Mouse (Mus musculus) embryonic facial prominence, embryonic 12.5 days (tissue): ENCODE measurements at regions not wholly inside any gene's neighbourhood (a gene's known extent, or its start where the extent isn't known, plus 50 kb on each side); places are given as distances from the start of the nearest gene placed in this dataset.

ENCODE experiments used
- ATAC-seq: fragments of 200-750 bp; cut with Nextera tagmentation; 2 replicates; pipeline ENCODE4 v1.8.0; 2017; ENCODE audit not compliant: insufficient number of reproducible peaks, insufficient read depth, low FRiP score, low TSS enrichment
- H3K27ac ChIP-seq: fragments of 300-500 bp; sonication (generic); 2 replicates; pipeline ENCODE4 v1.5.1; 2016; ENCODE audit warnings: mild to moderate bottlenecking
- H3K27me3 ChIP-seq: fragments of 300-500 bp; sonication (generic); 2 replicates; pipeline ENCODE4 v1.6.1; 2016; ENCODE audit warnings: mild to moderate bottlenecking, moderate library complexity
- H3K36me3 ChIP-seq: fragments of 300-500 bp; sonication (generic); 2 replicates; pipeline ENCODE4 v1.6.1; 2016; ENCODE audit warnings: mild to moderate bottlenecking
- H3K4me1 ChIP-seq: fragments of 300-500 bp; sonication (generic); 2 replicates; pipeline ENCODE4 v1.6.1; 2016
- H3K4me2 ChIP-seq: fragments of 300-500 bp; sonication (generic); replicated peaks from 2 replicates; pipeline ENCODE4 v1.6.1; 2016; ENCODE audit warnings: mild to moderate bottlenecking, moderate library complexity
- H3K4me3 ChIP-seq: fragments of 300-500 bp; sonication (generic); 2 replicates; pipeline ENCODE4 v1.5.1; 2016; ENCODE audit warnings: mild to moderate bottlenecking
- H3K9ac ChIP-seq: fragments of 300-500 bp; sonication (generic); 2 replicates; pipeline ENCODE4 v1.6.1; 2016; ENCODE audit warnings: mild to moderate bottlenecking, moderate library complexity
- H3K9me3 ChIP-seq: fragments of 300-500 bp; sonication (generic); 2 replicates; pipeline ENCODE4 v1.6.1; 2016; ENCODE audit warnings: mild to moderate bottlenecking, moderate library complexity
- WGBS: fragments of 180-500 bp; shearing (Covaris S2); methylation state at CpG from one replicate; pipeline ENCODE4 v1.1.7; 2016; 5-methylcytosine and 5-hydroxymethylcytosine counted together

DNA sequence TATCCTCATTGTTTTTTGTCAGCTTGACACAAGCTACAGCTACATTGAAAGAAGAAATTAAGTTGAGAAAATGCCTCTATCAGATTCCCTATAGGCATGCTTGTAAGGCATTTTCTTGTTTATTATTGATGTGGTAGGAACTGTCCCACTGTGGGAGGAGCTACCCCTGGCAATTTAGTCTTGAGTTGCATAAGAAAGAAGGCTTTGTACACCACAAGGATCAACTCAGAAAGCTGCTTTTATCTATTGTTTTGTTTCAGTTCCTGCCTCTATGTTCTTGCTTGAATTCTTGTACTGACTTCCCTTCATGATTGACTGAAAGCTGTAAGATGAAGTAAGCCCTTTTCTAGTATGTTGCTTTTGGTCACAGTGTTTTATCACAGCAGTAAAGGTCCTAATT lies 271.8 kb upstream of the Fat3 start:
- H3K4me3 ChIP-seq = no peak overlapping the region
- H3K27me3 ChIP-seq = no peaks in the 10 kb centered on the region
- no peaks in the 10 kb centered on the region for H3K4me1 ChIP-seq
- H3K9ac ChIP-seq = no peak overlapping the region
- no peak overlapping the region for H3K27ac ChIP-seq
- H3K36me3 ChIP-seq = no peaks in the 10 kb centered on the region
- no peak overlapping the region for H3K4me2 ChIP-seq
- ATAC-seq = no peak
- no peaks in the 10 kb centered on the region for H3K9me3 ChIP-seq

DNA sequence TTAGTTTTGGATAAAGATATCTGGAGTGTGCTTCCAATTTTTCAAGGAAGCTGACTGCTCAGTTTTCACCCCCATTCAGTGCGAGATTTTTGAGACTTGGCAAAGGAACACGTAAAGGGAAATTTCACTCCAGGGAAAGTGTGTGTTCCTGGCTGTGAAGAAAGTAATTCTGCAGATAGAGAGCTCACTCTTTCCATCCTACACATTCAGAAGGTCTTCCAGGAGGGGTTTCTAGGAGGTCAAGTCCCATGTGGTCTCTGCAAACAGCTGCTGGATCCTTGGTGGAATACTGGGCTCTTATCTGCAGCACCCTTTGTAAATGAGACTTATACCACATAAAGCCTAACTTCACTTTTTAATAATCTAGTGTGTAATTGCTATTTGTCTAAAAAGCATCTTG lies 226.6 kb upstream of the Fat3 start:
- Histone ChIP-seq H3K27ac (no peak overlapping the region), H3K9me3 (no peaks in the 10 kb centered on the region), H3K4me1 (no peaks in the 10 kb centered on the region), H3K4me3 (no peak overlapping the region), H3K36me3 (no peaks in the 10 kb centered on the region), H3K4me2 (no peak overlapping the region), H3K9ac (no peak overlapping the region), H3K27me3 (no peaks in the 10 kb centered on the region)
- 81% methylated on average over 2 of the region's 2 CpGs for WGBS
- ATAC-seq = no peak

DNA sequence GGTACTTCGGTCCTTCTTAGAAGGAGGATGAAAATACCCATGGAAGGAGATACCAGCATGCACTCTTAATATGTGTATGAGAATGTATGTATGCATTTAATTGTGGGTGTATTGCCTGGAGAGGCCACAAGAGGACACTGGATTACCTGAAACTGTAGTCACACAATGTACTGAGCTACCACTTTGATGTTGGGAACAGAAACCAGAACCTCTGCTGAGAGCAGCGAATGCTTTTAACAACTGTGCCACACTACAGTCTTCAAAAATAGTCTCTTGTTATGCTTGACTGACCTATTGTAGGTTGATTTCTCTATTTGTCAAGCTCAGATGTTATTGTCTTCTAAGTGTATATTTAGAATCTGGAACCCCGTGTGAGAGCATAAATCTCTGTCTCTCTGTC lies 201.3 kb upstream of the Fat3 start:
- Histone ChIP-seq H3K4me3 (no peak overlapping the region), H3K9me3 (no peaks in the 10 kb centered on the region), H3K4me2 (no peak overlapping the region), H3K9ac (no peak overlapping the region), H3K27me3 (no peaks in the 10 kb centered on the region), H3K36me3 (no peaks in the 10 kb centered on the region), H3K4me1 (no peaks in the 10 kb centered on the region), H3K27ac (no peak overlapping the region)
- 87% methylated on average over 3 of the region's 3 CpGs for WGBS
- no peak for ATAC-seq

DNA sequence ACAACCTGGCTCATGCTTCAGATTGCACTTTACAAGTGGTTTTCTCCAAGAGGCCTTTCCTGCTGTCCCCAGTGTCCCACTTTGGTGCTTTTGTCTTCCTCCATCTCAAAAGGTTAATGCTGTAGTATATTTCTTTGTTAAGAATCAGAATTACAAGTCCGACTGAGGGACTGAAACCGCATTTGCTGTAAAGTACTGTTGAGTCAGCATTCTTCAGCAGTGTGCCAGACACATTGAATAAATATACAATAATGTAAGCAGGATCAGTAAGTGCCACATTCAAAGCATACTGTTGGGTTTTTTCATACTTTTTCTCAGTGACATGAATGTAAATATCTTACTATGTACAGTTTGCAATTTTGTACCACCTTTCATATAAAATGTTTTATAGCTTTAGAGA lies 160.4 kb upstream of the Fat3 start:
- 70% methylated on average over 2 of the region's 2 CpGs for WGBS
- H3K27ac ChIP-seq = no peak overlapping the region
- no peak overlapping the region for H3K9ac ChIP-seq
- no peak for ATAC-seq
- no peaks in the 10 kb centered on the region for H3K4me1 ChIP-seq
- no peak overlapping the region for H3K4me3 ChIP-seq
- no peaks in the 10 kb centered on the region for H3K36me3 ChIP-seq
- H3K27me3 ChIP-seq = no peaks in the 10 kb centered on the region
- no peaks in the 10 kb centered on the region for H3K9me3 ChIP-seq
- H3K4me2 ChIP-seq = no peak overlapping the region

DNA sequence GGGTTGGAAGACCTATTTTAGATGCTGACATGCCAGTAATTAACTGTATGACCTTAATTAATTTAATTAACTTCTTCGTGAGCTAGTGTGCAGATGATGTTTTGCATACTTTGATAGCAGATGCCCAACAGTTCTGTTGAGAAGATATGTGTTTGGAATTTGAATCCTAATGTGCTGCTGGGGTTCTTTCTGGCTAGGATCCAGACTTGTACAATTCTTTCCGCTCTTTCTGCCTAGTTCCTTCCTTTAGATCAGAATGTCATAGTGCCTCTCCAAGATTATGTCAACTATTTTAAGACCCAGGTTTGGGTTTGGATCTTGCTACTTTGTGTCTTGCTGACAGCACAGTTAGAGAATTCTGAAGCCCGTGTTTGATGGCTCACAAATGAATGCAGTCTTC lies 159.9 kb upstream of the Fat3 start:
- Histone ChIP-seq H3K27ac (no peak overlapping the region), H3K9ac (no peak overlapping the region), H3K4me2 (no peak overlapping the region), H3K36me3 (no peaks in the 10 kb centered on the region), H3K9me3 (no peaks in the 10 kb centered on the region), H3K27me3 (no peaks in the 10 kb centered on the region), H3K4me1 (no peaks in the 10 kb centered on the region), H3K4me3 (no peak overlapping the region)
- no peak for ATAC-seq
- WGBS = 62% methylated on average over 3 of the region's 3 CpGs
